Mouse (Mus musculus): Measurements from ENCODE around the gene Ccin. TPM values are rescaled to one million over a fixed set of nuclear protein-coding genes. Genes with fewer than 3 reads are reported as not detected.

Gene Ccin
- total RNA-seq, 2 experiments from 2014 or later, result not detected

- no peak for DNase-seq (ENCODE audit: low spot score in 2 of 2)
- intact Hi-C loops (cut with DNase I), result no loop called here
These were observed 26.9 kb downstream of the Ccin start for GRCm38 (mm10) chr4:44010176-44010575.

- intact Hi-C loops (cut with DNase I), result no loop called here
These were observed 27.6 kb downstream of the Ccin start for GRCm38 (mm10) chr4:44010893-44011292.

DNA sequence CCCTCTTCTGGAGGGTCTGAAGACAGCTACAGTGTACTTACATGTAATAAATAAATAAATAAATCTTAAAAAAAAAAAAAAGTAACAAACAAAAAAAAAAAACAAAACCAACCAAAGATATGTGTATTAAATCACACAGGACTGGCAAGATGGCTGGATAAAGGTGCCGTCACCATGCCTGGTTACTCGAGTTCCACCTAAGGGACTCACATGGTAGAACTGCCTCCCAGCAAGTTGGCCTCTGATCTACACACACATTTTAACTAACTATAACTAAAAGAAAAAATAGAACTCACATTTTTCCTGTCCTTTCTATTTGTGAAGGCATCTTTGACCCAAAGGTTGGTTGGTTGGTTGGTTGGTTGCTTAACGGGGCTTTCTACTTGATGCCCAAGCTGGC, 28.5 kb downstream of the Ccin start:
- intact Hi-C loops (cut with DNase I), result no loop called here
- no peak for DNase-seq (ENCODE audit: low spot score in 2 of 2)

More at GRCm38 (mm10) chr4:44010893-44011292, 27.6 kb downstream of the Ccin start:
- no peak for DNase-seq (ENCODE audit: low spot score in 2 of 2)

GRCm38 (mm10) chr4:44012376-44013367, 29.4 kb downstream of the Ccin start:
- peak; percentile 93 to 97 for DNase-seq (ENCODE audit: low spot score in 2 of 2)
- intact Hi-C loops (cut with DNase I), result no loop called here

DNA sequence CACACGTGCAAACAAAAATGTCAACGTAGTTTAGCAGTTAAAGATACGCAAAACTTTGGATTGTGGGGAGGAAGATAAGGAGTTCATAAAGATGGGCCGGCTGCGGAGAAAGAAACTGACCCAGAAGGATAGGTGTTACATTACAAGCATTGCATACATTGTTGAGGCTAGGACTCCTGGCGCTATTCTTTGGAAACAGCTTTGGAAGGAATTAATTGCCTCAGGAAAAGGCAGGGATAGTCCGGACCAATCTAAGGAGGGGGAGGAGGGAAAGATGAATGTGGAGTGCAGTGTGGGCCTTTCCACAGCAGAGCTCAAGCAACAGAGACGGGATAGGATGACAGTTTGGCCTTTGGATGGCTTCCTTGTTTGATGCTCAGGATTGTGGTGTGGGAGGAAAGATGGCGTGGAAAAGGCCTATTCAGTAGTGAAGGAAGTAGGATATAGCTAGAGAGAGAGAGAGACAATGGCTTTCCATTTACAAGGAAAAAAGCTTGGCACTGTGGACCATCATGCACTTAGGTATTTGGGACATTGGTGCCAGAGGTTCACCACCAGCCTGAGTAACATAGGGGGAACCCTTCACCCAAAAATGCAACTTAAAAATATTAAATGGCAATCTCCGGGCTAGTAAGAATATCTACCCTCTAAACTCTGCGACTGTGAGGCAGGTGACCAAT, 30.2 kb downstream of the Ccin start:
- DNase-seq (ENCODE audit: low spot score in 2 of 2), result no peak
- intact Hi-C loops (cut with DNase I), result no loop called here

GRCm38 (mm10) chr4:44016071-44016470, 32.8 kb downstream of the Ccin start:
- DNase-seq (ENCODE audit: low spot score in 2 of 2), result no peak
- intact Hi-C loops (cut with DNase I), result no loop called here

DNA sequence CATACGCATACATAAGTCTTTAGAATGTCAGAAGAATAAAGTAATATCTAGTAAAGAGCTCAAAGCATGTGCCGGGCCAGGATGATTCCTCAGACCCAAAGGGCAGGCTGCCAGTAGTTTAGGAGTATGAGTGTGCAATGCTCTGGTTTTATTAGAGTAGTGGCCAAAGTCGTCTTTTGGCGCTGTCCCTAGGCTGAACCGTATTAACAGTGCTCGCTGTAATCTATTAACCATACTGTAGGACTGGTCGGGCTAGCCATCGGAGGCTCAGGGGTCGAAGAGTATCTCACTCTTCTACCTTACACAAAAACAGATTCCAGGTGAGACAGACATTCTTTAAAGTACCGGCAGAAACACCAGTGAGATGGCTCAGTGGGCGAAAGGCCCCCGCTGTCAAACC, 33.5 kb downstream of the Ccin start:
- intact Hi-C loops (cut with DNase I), result no loop called here
- no peak for DNase-seq (ENCODE audit: low spot score in 2 of 2)

- intact Hi-C loops (cut with DNase I), result no loop called here
- DNase-seq (ENCODE audit: low spot score in 2 of 2), result peak in 1 of 2 experiments; percentile 0
These were observed 39.0 kb downstream of the Ccin start for GRCm38 (mm10) chr4:44022323-44022722.

DNA sequence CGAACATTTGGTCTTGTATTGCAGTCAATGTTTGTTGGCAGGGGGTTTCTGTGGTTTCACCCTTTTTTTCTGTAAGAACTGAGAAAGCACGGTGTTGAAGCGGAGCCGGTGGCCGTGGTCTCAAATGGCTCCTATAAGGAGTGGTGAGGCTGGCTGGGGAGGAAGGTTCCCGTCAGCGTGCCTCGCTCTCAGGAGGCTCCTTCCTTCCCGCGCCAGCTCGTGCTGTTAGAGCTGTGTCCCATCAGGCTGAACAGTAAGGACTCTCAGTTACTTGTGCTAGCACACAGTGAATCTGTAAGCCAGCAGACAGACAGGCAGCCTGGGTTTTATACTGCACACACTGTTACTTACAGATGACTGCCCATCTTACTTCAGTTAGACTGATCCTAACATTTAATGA, 39.5 kb downstream of the Ccin start:
- peak in 1 of 2 experiments; percentile 2 for DNase-seq (ENCODE audit: low spot score in 2 of 2)
- intact Hi-C loops (cut with DNase I), result no loop called here

GRCm38 (mm10) chr4:44023681-44024080, 40.4 kb downstream of the Ccin start:
- intact Hi-C loops (cut with DNase I), result no loop called here
- peak in 1 of 2 experiments; percentile 2 for DNase-seq (ENCODE audit: low spot score in 2 of 2)

DNA sequence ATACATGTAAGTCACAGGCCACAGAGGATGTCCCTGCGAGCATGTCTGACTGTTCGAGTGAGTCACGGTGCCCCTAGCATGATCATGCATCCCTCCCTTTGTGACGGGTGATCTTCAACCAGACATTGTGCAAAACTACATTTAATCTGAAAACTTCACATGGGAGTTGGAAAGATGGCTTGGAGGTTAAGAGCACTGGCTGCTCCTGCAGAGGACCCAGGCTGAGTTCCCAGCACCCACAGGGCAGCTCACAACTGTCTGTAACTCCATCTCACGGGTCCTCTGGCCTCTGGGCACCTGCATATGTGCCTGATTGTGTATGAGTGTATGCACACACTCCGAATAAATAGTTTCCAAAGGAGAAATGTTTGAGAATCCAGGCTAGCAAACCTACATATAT, 41.0 kb downstream of the Ccin start:
- intact Hi-C loops (cut with DNase I), result no loop called here
- DNase-seq (ENCODE audit: low spot score in 2 of 2), result no peak

GRCm38 (mm10) chr4:44025570-44025969, 42.3 kb downstream of the Ccin start:
- no peak for DNase-seq (ENCODE audit: low spot score in 2 of 2)
- intact Hi-C loops (cut with DNase I), result no loop called here

GRCm38 (mm10) chr4:44028303-44029135, 45.2 kb downstream of the Ccin start:
- peak; percentile 52 to 61 for DNase-seq (ENCODE audit: low spot score in 2 of 2)
- intact Hi-C loops (cut with DNase I), result no loop called here

DNA sequence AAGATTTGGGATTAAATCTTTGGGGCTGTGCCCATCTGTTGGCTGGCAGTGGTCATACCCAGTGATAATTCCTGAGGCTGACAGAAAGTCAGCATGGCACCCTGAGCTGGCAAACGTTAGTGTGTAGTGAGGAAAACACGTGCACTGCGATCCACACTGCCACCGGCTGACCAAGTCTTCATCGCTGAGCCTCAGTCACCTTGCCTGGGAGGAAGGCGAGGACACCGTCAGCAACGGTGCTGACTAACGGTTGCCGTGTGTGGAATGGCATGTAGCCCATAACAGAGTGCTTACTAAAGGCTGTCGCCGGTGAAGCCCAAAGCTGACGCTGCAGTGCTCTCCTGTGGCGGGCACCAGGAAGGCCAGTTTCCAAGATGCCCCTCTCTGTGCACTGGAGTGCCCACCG, 46.4 kb downstream of the Ccin start:
- DNase-seq (ENCODE audit: low spot score in 2 of 2), result peak; percentile 20 to 45
- intact Hi-C loops (cut with DNase I), result no loop called here

DNA sequence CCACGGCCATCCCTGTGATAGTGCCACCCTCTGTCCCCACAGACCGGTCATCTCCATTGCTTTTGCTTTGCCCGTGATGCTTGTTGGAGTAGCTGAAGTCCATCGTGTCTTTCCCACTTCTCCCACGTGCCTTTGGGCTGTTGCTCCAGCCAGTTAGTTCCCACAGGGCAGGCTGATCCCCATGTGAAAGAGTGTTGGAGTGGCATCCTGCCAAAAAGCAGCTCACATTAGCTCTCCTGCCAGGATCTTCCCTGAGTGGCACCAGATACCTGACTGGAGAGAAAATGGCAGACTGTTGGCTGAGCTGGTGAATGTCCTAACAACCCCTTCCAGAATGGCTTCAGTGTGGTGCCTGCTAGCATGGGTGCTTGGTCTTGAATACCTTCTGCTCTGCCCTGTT, 48.2 kb downstream of the Ccin start:
- intact Hi-C loops (cut with DNase I), result no loop called here
- DNase-seq (ENCODE audit: low spot score in 2 of 2), result peak in 1 of 2 experiments; percentile 25

Other genes with a start within 250 kb of the Ccin start
- not detected for gene Olfr159, start 212.5 kb upstream of the Ccin start, total RNA-seq (2021)
- gene Olfr156, start 159.6 kb upstream of the Ccin start, total RNA-seq (2021), result not detected
- gene Olfr157, start 143.3 kb upstream of the Ccin start, total RNA-seq (2021), result not detected
- not detected for gene Olfr155, start 131.9 kb upstream of the Ccin start, total RNA-seq (2021)
- gene Reck, start 108.0 kb upstream of the Ccin start, total RNA-seq (2021), result 1 to 10 TPM; 5.6 to 7.3 TPM
- gene Glipr2, start 26.1 kb upstream of the Ccin start, total RNA-seq (2021), result 1 to 10 TPM; 1.7 to 2.0 TPM
- 100 to 1,000 TPM; 300 to 308 TPM for gene Clta, start 21.0 kb downstream of the Ccin start, total RNA-seq (2021)
- gene Gne, start 100.7 kb downstream of the Ccin start, total RNA-seq (2021), result 10 to 100 TPM; 38.2 to 49.6 TPM

All from left cerebral cortex, postnatal 14 days (tissue).